Mouse (Mus musculus) small intestine, adult 2 months (tissue): ENCODE measurements around the gene Tmprss11b.

Experiments
- CTCF ChIP-seq: fragments of 200-500 bp; IDR thresholded peaks from 2 replicates; pipeline ENCODE4 v1.5.1; 2012; ENCODE audit warnings: low read depth, mild to moderate bottlenecking, control low read depth, inconsistent platforms, low read length, moderate library complexity, mixed read lengths; ENCODE audit not compliant: insufficient replicate concordance, insufficient read length; ENCODE audit errors: extremely low read depth
- POLR2A ChIP-seq: fragments of 200-500 bp; IDR thresholded peaks from 2 replicates; pipeline ENCODE4 v1.6.1; 2012; ENCODE audit warnings: low read depth, mild to moderate bottlenecking, control low read depth, inconsistent platforms, low read length, moderate library complexity

DNA sequence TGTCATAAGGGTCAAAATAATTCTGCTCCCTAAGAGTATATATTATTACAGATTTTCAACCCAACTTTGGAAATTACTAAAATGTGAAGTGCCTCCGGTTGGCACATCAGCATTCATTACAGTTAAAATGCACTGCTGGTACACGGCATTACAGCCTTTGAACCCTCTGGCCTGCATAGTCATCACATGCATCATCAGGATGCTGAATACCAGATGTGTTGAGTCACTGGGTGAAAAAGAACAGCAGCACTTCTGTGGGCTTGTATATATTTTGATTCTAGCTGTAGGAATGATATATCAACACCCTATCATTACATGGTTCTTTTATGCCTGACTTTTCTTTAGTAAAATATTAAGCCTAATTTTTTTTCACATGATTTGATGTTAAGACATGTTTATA is 45.5 kb downstream of the Tmprss11b start:
- no peak for TF ChIP-seq POLR2A
- no peak for TF ChIP-seq CTCF
